Mouse (Mus musculus): ENCODE data around the gene 2210011C24Rik. TPM values are rescaled to one million over a fixed set of nuclear protein-coding genes. Genes with fewer than 3 reads are reported as not detected.
A peak's percentile ranks its signal among the peaks of the same experiment; 100 is the strongest.

The 2210011C24Rik gene
- 7.5 and 9.0 TPM in 2 replicates for polyA plus RNA-seq (2015; fragmentation: Nextera tagmentation; extraction: Ambion mirVana)

GRCm38 (mm10) chr8:84011705-84012498 is at the start of gene 2210011C24Rik:
2210011C24Rik (minus strand) TSS chr8:84012171.
- peak; percentile 66 for ATAC-seq (ENCODE audit: low FRiP score, low TSS enrichment)
- H3K4me3 ChIP-seq (ENCODE audit: low read length) = peak within 1 kb of the TSS; percentile 59
- H3K4me2 ChIP-seq (replicated peaks; ENCODE audit: low read depth, low read length) = peak within 1 kb of the TSS; percentile 82
- no peaks in the 10 kb centered on the region for H3K9me3 ChIP-seq (ENCODE audit: low read length)
- H3K27me3 ChIP-seq (ENCODE audit: insufficient read depth, low read length) = peaks cover 36% of the 10 kb centered on the region
- H3K9ac ChIP-seq (replicated peaks; ENCODE audit: low read length) = peak within 1 kb of the TSS; percentile 59
- H3K36me3 ChIP-seq (ENCODE audit: insufficient read depth, low read length) = no peaks in the 10 kb centered on the region
- H3K27ac ChIP-seq (ENCODE audit: low read length) = peak within 1 kb of the TSS; percentile 27; the same call in 1 of the 2 replicates
- peaks cover 25% of the 10 kb centered on the region for H3K4me1 ChIP-seq (ENCODE audit: insufficient read depth, low read length)
- under 1% methylated on average over 45 of the region's 45 CpGs for WGBS

GRCm38 (mm10) chr8:84060245-84060644 is 48.3 kb upstream of the 2210011C24Rik start:
- no peaks in the 10 kb centered on the region for H3K36me3 ChIP-seq (ENCODE audit: insufficient read depth, low read length)
- 83% methylated on average over 2 of the region's 2 CpGs for WGBS
- H3K9ac ChIP-seq (replicated peaks; ENCODE audit: low read length) = no peak overlapping the region
- H3K9me3 ChIP-seq (ENCODE audit: low read length) = no peaks in the 10 kb centered on the region
- no peak overlapping the region for H3K4me2 ChIP-seq (replicated peaks; ENCODE audit: low read depth, low read length)
- no peaks in the 10 kb centered on the region for H3K4me1 ChIP-seq (ENCODE audit: insufficient read depth, low read length)
- no peak for ATAC-seq (ENCODE audit: low FRiP score, low TSS enrichment)
- H3K27ac ChIP-seq (ENCODE audit: low read length) = no peak overlapping the region
- H3K4me3 ChIP-seq (ENCODE audit: low read length) = no peak overlapping the region
- no peaks in the 10 kb centered on the region for H3K27me3 ChIP-seq (ENCODE audit: insufficient read depth, low read length)

- H3K27me3 ChIP-seq (ENCODE audit: insufficient read depth, low read length) = no peaks in the 10 kb centered on the region
- H3K4me1 ChIP-seq (ENCODE audit: insufficient read depth, low read length) = no peaks in the 10 kb centered on the region
- WGBS = 93% methylated on average over 2 of the region's 2 CpGs
- no peak overlapping the region for H3K4me3 ChIP-seq (ENCODE audit: low read length)
- H3K27ac ChIP-seq (ENCODE audit: low read length) = no peak overlapping the region
- H3K9ac ChIP-seq (replicated peaks; ENCODE audit: low read length) = no peak overlapping the region
- no peaks in the 10 kb centered on the region for H3K36me3 ChIP-seq (ENCODE audit: insufficient read depth, low read length)
- no peak for ATAC-seq (ENCODE audit: low FRiP score, low TSS enrichment)
- H3K4me2 ChIP-seq (replicated peaks; ENCODE audit: low read depth, low read length) = no peak overlapping the region
- H3K9me3 ChIP-seq (ENCODE audit: low read length) = no peaks in the 10 kb centered on the region
Observed at GRCm38 (mm10) chr8:84059226-84059625, 47.3 kb upstream of the 2210011C24Rik start.

- ATAC-seq (ENCODE audit: low FRiP score, low TSS enrichment) = no peak
- no peaks in the 10 kb centered on the region for H3K27me3 ChIP-seq (ENCODE audit: insufficient read depth, low read length)
- no peaks in the 10 kb centered on the region for H3K4me1 ChIP-seq (ENCODE audit: insufficient read depth, low read length)
- no peaks in the 10 kb centered on the region for H3K9me3 ChIP-seq (ENCODE audit: low read length)
- H3K4me2 ChIP-seq (replicated peaks; ENCODE audit: low read depth, low read length) = no peak overlapping the region
- H3K9ac ChIP-seq (replicated peaks; ENCODE audit: low read length) = no peak overlapping the region
- no peak overlapping the region for H3K4me3 ChIP-seq (ENCODE audit: low read length)
- H3K27ac ChIP-seq (ENCODE audit: low read length) = no peak overlapping the region
- 94% methylated on average over 1 of the region's 1 CpGs for WGBS
- no peaks in the 10 kb centered on the region for H3K36me3 ChIP-seq (ENCODE audit: insufficient read depth, low read length)
Observed at GRCm38 (mm10) chr8:84057827-84058226, 45.9 kb upstream of the 2210011C24Rik start.

- no peak for ATAC-seq (ENCODE audit: low FRiP score, low TSS enrichment)
- Histone ChIP-seq H3K9ac (replicated peaks; ENCODE audit: low read length) (no peak overlapping the region), H3K4me1 (ENCODE audit: insufficient read depth, low read length) (no peaks in the 10 kb centered on the region), H3K27ac (ENCODE audit: low read length) (no peak overlapping the region), H3K4me2 (replicated peaks; ENCODE audit: low read depth, low read length) (no peak overlapping the region), H3K9me3 (ENCODE audit: low read length) (no peaks in the 10 kb centered on the region), H3K27me3 (ENCODE audit: insufficient read depth, low read length) (no peaks in the 10 kb centered on the region), H3K36me3 (ENCODE audit: insufficient read depth, low read length) (no peaks in the 10 kb centered on the region), H3K4me3 (ENCODE audit: low read length) (no peak overlapping the region)
- 96% methylated on average over 5 of the region's 5 CpGs for WGBS
Observed at GRCm38 (mm10) chr8:84053229-84053628, 41.3 kb upstream of the 2210011C24Rik start.

GRCm38 (mm10) chr8:84052746-84053145 is 40.8 kb upstream of the 2210011C24Rik start:
- Histone ChIP-seq H3K36me3 (ENCODE audit: insufficient read depth, low read length) (no peaks in the 10 kb centered on the region), H3K4me2 (replicated peaks; ENCODE audit: low read depth, low read length) (no peak overlapping the region), H3K27ac (ENCODE audit: low read length) (no peak overlapping the region), H3K9ac (replicated peaks; ENCODE audit: low read length) (no peak overlapping the region), H3K4me3 (ENCODE audit: low read length) (no peak overlapping the region), H3K9me3 (ENCODE audit: low read length) (no peaks in the 10 kb centered on the region), H3K27me3 (ENCODE audit: insufficient read depth, low read length) (no peaks in the 10 kb centered on the region), H3K4me1 (ENCODE audit: insufficient read depth, low read length) (no peaks in the 10 kb centered on the region)
- WGBS = 50% methylated on average over 3 of the region's 3 CpGs
- no peak for ATAC-seq (ENCODE audit: low FRiP score, low TSS enrichment)

GRCm38 (mm10) chr8:84048171-84048570 is 36.2 kb upstream of the 2210011C24Rik start:
- H3K9me3 ChIP-seq (ENCODE audit: low read length) = no peaks in the 10 kb centered on the region
- H3K4me3 ChIP-seq (ENCODE audit: low read length) = no peak overlapping the region
- 0 out of 2 replicates have a peak, but pooled peaks cover under 1% of the 10 kb centered on the region for H3K4me1 ChIP-seq (ENCODE audit: insufficient read depth, low read length)
- no peak overlapping the region for H3K9ac ChIP-seq (replicated peaks; ENCODE audit: low read length)
- WGBS = 51% methylated on average over 5 of the region's 5 CpGs
- no peaks in the 10 kb centered on the region for H3K36me3 ChIP-seq (ENCODE audit: insufficient read depth, low read length)
- ATAC-seq (ENCODE audit: low FRiP score, low TSS enrichment) = no peak
- no peak overlapping the region for H3K4me2 ChIP-seq (replicated peaks; ENCODE audit: low read depth, low read length)
- H3K27ac ChIP-seq (ENCODE audit: low read length) = no peak overlapping the region
- H3K27me3 ChIP-seq (ENCODE audit: insufficient read depth, low read length) = peaks cover 27% of the 10 kb centered on the region

- 81% methylated on average over 3 of the region's 3 CpGs for WGBS
- Histone ChIP-seq H3K27ac (ENCODE audit: low read length) (no peak overlapping the region), H3K27me3 (ENCODE audit: insufficient read depth, low read length) (peaks cover 39% of the 10 kb centered on the region), H3K36me3 (ENCODE audit: insufficient read depth, low read length) (no peaks in the 10 kb centered on the region), H3K9ac (replicated peaks; ENCODE audit: low read length) (no peak overlapping the region), H3K4me3 (ENCODE audit: low read length) (no peak overlapping the region), H3K4me1 (ENCODE audit: insufficient read depth, low read length) (peaks cover 12% of the 10 kb centered on the region), H3K9me3 (ENCODE audit: low read length) (no peaks in the 10 kb centered on the region), H3K4me2 (replicated peaks; ENCODE audit: low read depth, low read length) (no peak overlapping the region)
- no peak for ATAC-seq (ENCODE audit: low FRiP score, low TSS enrichment)
Observed at GRCm38 (mm10) chr8:84046505-84046904, 34.5 kb upstream of the 2210011C24Rik start.

- Histone ChIP-seq H3K36me3 (ENCODE audit: insufficient read depth, low read length) (no peaks in the 10 kb centered on the region), H3K4me2 (replicated peaks; ENCODE audit: low read depth, low read length) (peak within 1 kb of the TSS; percentile 35), H3K27me3 (ENCODE audit: insufficient read depth, low read length) (peaks cover 39% of the 10 kb centered on the region), H3K4me1 (ENCODE audit: insufficient read depth, low read length) (peaks cover 12% of the 10 kb centered on the region), H3K4me3 (ENCODE audit: low read length) (peak within 1 kb of the TSS; percentile 27), H3K9me3 (ENCODE audit: low read length) (no peaks in the 10 kb centered on the region), H3K9ac (replicated peaks; ENCODE audit: low read length) (0 out of 2 replicates have a peak within 1 kb of the TSS, but pooled peaks have one; percentile 2), H3K27ac (ENCODE audit: low read length) (no peak within 1 kb of the TSS)
- WGBS = 10% methylated on average over 9 of the region's 9 CpGs
- ATAC-seq (ENCODE audit: low FRiP score, low TSS enrichment) = no peak
Observed at GRCm38 (mm10) chr8:84044900-84045299, 32.9 kb upstream of the 2210011C24Rik start, which contains the start of gene Rln3. Rln3 (minus strand) TSS chr8:84045000.

- Histone ChIP-seq H3K4me2 (replicated peaks; ENCODE audit: low read depth, low read length) (peak overlapping the region; percentile 35; the same call in 1 of the 2 replicates), H3K27ac (ENCODE audit: low read length) (no peak overlapping the region), H3K4me3 (ENCODE audit: low read length) (no peak overlapping the region), H3K9ac (replicated peaks; ENCODE audit: low read length) (no peak overlapping the region), H3K36me3 (ENCODE audit: insufficient read depth, low read length) (no peaks in the 10 kb centered on the region), H3K9me3 (ENCODE audit: low read length) (no peaks in the 10 kb centered on the region), H3K4me1 (ENCODE audit: insufficient read depth, low read length) (peaks cover 12% of the 10 kb centered on the region), H3K27me3 (ENCODE audit: insufficient read depth, low read length) (peaks cover 39% of the 10 kb centered on the region)
- 9% methylated on average over 7 of the region's 7 CpGs for WGBS
- ATAC-seq (ENCODE audit: low FRiP score, low TSS enrichment) = no peak
Observed at GRCm38 (mm10) chr8:84044103-84044502, 32.1 kb upstream of the 2210011C24Rik start.
